Mouse (Mus musculus) ES-E14 (cell line): ENCODE data around the gene Tmprss11f. TPM values are rescaled to one million over a fixed set of nuclear protein-coding genes. Genes with fewer than 3 reads are reported as not detected.
"Not testable (repeated sequence)": the region's sequence is repeated elsewhere in the genome, so short reads cannot be mapped to it uniquely, and the experiment has no call there.

ENCODE experiments used
- DNase-seq: peaks from one replicate; pipeline ENCODE4 v3.0.0-alpha.2; 2013; ENCODE audit warnings: low read depth, low spot score
- H3K27ac ChIP-seq: 2 replicates; pipeline ENCODE4 v1.5.1; 2012; ENCODE audit warnings: low read depth, mild to moderate bottlenecking, low read length, moderate library complexity, mixed read lengths; ENCODE audit not compliant: poor library complexity, insufficient read depth, severe bottlenecking
- H3K36me3 ChIP-seq: 2 replicates; pipeline ENCODE4 v1.6.1; 2012; ENCODE audit warnings: mild to moderate bottlenecking, low read length, moderate library complexity, mixed read lengths; ENCODE audit not compliant: control insufficient read depth, poor library complexity, insufficient read depth, severe bottlenecking
- H3K4me1 ChIP-seq, 2 experiments: fragments of 150-350 bp in 1 of 2; sonication (generic) in 1 of 2; 2 replicates each; pipeline ENCODE4 v1.6.1; 2012; ENCODE audit warnings: low read length in 2 of 2, mild to moderate bottlenecking in 1 of 2, mixed read lengths in 1 of 2; ENCODE audit not compliant: control insufficient read depth in 2 of 2, insufficient read depth in 2 of 2, poor library complexity in 1 of 2
- H3K4me3 ChIP-seq, 2 experiments: fragments of 150-350 bp in 1 of 2; sonication (generic) in 1 of 2; 2 replicates each; pipeline ENCODE4 v1.5.1; 2012; ENCODE audit warnings: low read length in 2 of 2, low read depth in 1 of 2, mild to moderate bottlenecking in 1 of 2, mixed read lengths in 1 of 2; ENCODE audit not compliant: insufficient read depth in 1 of 2, poor library complexity in 1 of 2, severe bottlenecking in 1 of 2
- H3K9ac ChIP-seq: 2 replicates; pipeline ENCODE4 v1.6.1; 2012; ENCODE audit warnings: low read depth, mild to moderate bottlenecking, low read length, mixed read lengths; ENCODE audit not compliant: poor library complexity, insufficient read depth, severe bottlenecking
- H3K9me3 ChIP-seq: fragments of 150-350 bp; sonication (generic); 2 replicates; pipeline ENCODE4 v1.6.1; 2012; ENCODE audit warnings: low read depth, mild to moderate bottlenecking, low read length; ENCODE audit not compliant: control insufficient read depth, insufficient read depth
- CHD2 ChIP-seq: IDR thresholded peaks from 2 replicates; pipeline ENCODE4 v1.6.1; 2014; ENCODE audit warnings: mild to moderate bottlenecking, low read depth, low read length, inconsistent platforms
- HCFC1 ChIP-seq: IDR thresholded peaks from 2 replicates; pipeline ENCODE4 v1.6.1; 2012; ENCODE audit warnings: low read length, inconsistent platforms, borderline replicate concordance; ENCODE audit not compliant: insufficient read depth
- MAFK ChIP-seq: IDR thresholded peaks from 2 replicates; pipeline ENCODE4 v1.6.1; 2014; ENCODE audit warnings: mild to moderate bottlenecking, low read depth, low read length, inconsistent platforms; ENCODE audit not compliant: insufficient read depth
- ZC3H11A ChIP-seq: IDR thresholded peaks from 2 replicates; pipeline ENCODE4 v1.6.1; 2012; ENCODE audit warnings: low read depth, mild to moderate bottlenecking, inconsistent platforms, low read length, borderline replicate concordance
- ZNF384 ChIP-seq: IDR thresholded peaks from 2 replicates; pipeline ENCODE4 v1.6.1; 2012; ENCODE audit warnings: low read depth, low read length, inconsistent platforms
- in situ Hi-C, 2 experiments: fragments of 600-800 bp; cut with MboI; formaldehyde crosslinking; loops; one replicate each; pipeline ENCODE4 v1.15.1; 2025; ENCODE audit warnings: low sequenced_read_pairs in 2 of 2, inconsistent platforms in 1 of 2; ENCODE audit not compliant: unreplicated experiment in 2 of 2
- total RNA-seq: library from RNA; depleted of rRNA; stranded (reverse); fragments of 300-350 nt; gene quantifications from 2 replicates; pipeline ENCODE4 v1.2.3, GENCODE M21; 2012

Gene Tmprss11f
- total RNA-seq, 1 experiment: 2.2 TPM

- H3K36me3 ChIP-seq: no peaks in the 10 kb centered on the region
- no peaks in the 10 kb centered on the region for H3K9me3 ChIP-seq
- H3K4me1 ChIP-seq: no peaks in the 10 kb centered on the region
- H3K4me3 ChIP-seq: no peak overlapping the region
- in situ Hi-C loops: no loop called here
- no peak for DNase-seq
- H3K27ac ChIP-seq: no peak overlapping the region
- TF ChIP-seq MAFK (no peak), CHD2 (no peak), HCFC1 (no peak), ZC3H11A (no peak), ZNF384 (no peak)
- no peak overlapping the region for H3K9ac ChIP-seq
Measured at GRCm38 (mm10) chr5:86621778-86622177, 10.4 kb downstream of the Tmprss11f start.

GRCm38 (mm10) chr5:86585896-86586295 lies 46.3 kb downstream of the Tmprss11f start:
- no peak for TF ChIP-seq HCFC1
- no peak for TF ChIP-seq CHD2
- no peaks in the 10 kb centered on the region for H3K9me3 ChIP-seq
- no peak overlapping the region for H3K4me3 ChIP-seq
- peaks cover 0 to 1% of the 10 kb centered on the region in 2 experiments; a peak in 1 of 4 replicates for H3K4me1 ChIP-seq
- in situ Hi-C loops: no loop called here
- no peaks in the 10 kb centered on the region for H3K36me3 ChIP-seq
- H3K27ac ChIP-seq: no peak overlapping the region
- DNase-seq: no peak
- no peak overlapping the region for H3K9ac ChIP-seq

GRCm38 (mm10) chr5:86582618-86583017 lies 49.6 kb downstream of the Tmprss11f start:
- Histone ChIP-seq H3K36me3 (no peaks in the 10 kb centered on the region), H3K4me3 (no peak overlapping the region), H3K9me3 (no peaks in the 10 kb centered on the region), H3K4me1 (peaks cover 0 to 1% of the 10 kb centered on the region in 2 experiments; a peak in 1 of 4 replicates), H3K27ac (no peak overlapping the region), H3K9ac (no peak overlapping the region)
- TF ChIP-seq CHD2 (no peak), ZNF384 (no peak), ZC3H11A (no peak), HCFC1 (no peak), MAFK (no peak)
- in situ Hi-C loops: no loop called here
- no peak for DNase-seq

GRCm38 (mm10) chr5:86581998-86582397 lies 50.2 kb downstream of the Tmprss11f start:
- Histone ChIP-seq H3K4me1 (peaks cover 0 to 1% of the 10 kb centered on the region in 2 experiments; a peak in 1 of 4 replicates), H3K36me3 (no peaks in the 10 kb centered on the region), H3K9me3 (no peaks in the 10 kb centered on the region), H3K27ac (no peak overlapping the region), H3K9ac (no peak overlapping the region), H3K4me3 (no peak overlapping the region)
- TF ChIP-seq CHD2: no peak
- no peak for TF ChIP-seq HCFC1
- TF ChIP-seq MAFK: no peak
- TF ChIP-seq ZC3H11A: no peak
- TF ChIP-seq ZNF384: no peak
- in situ Hi-C loops: no loop called here
- no peak for DNase-seq

GRCm38 (mm10) chr5:86578761-86579160 lies 53.5 kb downstream of the Tmprss11f start:
- H3K36me3 ChIP-seq, DNase-seq, in situ Hi-C loops: not testable (repeated sequence)

More at GRCm38 (mm10) chr5:86578761-86579160, 53.5 kb downstream of the Tmprss11f start:
- not testable (repeated sequence) for H3K4me1 ChIP-seq, H3K27ac ChIP-seq, H3K4me3 ChIP-seq, H3K9me3 ChIP-seq, H3K9ac ChIP-seq
